Mouse (Mus musculus) heart, adult 2 months (tissue): ENCODE measurements at regions not wholly inside any gene's neighbourhood (a gene's known extent, or its start where the extent isn't known, plus 50 kb on each side); places are given as distances from the start of the nearest gene placed in this dataset.

Experiments
- CTCF ChIP-seq: fragments of 200-600 bp; IDR thresholded peaks from 2 replicates; pipeline ENCODE4 v1.8.1; 2022; ENCODE audit warnings: antibody characterized with exemption, mild to moderate bottlenecking, moderate library complexity
- EP300 ChIP-seq: fragments of 200-500 bp; IDR thresholded peaks from 2 replicates; pipeline ENCODE4 v1.6.1; 2011; ENCODE audit warnings: low read depth, low read length, control low read depth; ENCODE audit not compliant: insufficient read depth
- POLR2A ChIP-seq: fragments of 200-500 bp; IDR thresholded peaks from 2 replicates; pipeline ENCODE4 v1.6.1; 2011; ENCODE audit warnings: mild to moderate bottlenecking, low read depth, low read length, control low read depth; ENCODE audit not compliant: insufficient read depth

DNA sequence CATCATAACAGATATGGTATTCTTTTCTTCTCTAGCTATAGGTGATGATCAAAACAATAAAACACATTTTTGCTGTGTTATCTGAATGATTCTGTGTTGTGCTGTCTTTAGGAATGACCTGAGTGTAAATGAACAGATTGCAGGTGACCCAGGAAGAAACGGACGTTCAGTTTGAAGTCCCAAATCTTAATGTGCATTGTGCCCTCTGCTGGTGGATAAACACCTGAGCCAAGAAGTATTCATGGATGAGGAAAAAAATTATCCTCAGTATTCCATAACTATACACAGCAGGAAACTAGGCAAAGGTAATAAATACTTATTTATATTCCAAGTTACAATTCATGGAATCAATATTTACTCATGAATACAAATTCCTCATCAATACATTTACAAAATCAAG is 384.3 kb upstream of the Dab2 start:
- TF ChIP-seq CTCF (peak; percentile 79), POLR2A (no peak), EP300 (no peak)
